Mouse (Mus musculus) Muller cell, postnatal 12 days (primary cell): ENCODE measurements around the gene Ubr3.

Experiments used
- DNase-seq: peaks from one replicate; pipeline ENCODE4 v3.0.0-alpha.2; 2015; ENCODE audit errors: inconsistent ontology term

Gene Ubr3

GRCm38 (mm10) chr2:69897039-69897617 lies at the start of gene Ubr3:
Ubr3 (plus strand) TSS chr2:69897246.
- peak; percentile 97 for DNase-seq

- peak; percentile 13 for DNase-seq
These were observed 47.8 kb upstream of the Ubr3 start for GRCm38 (mm10) chr2:69849215-69849614.

- DNase-seq, result no peak
These were observed 45.5 kb upstream of the Ubr3 start for GRCm38 (mm10) chr2:69851427-69852058.

- no peak for DNase-seq
These were observed 40.7 kb upstream of the Ubr3 start for GRCm38 (mm10) chr2:69856392-69856791.

GRCm38 (mm10) chr2:69857882-69858281 lies 39.2 kb upstream of the Ubr3 start:
- no peak for DNase-seq

GRCm38 (mm10) chr2:69860972-69861452 lies 36.0 kb upstream of the Ubr3 start:
- DNase-seq, result no peak

GRCm38 (mm10) chr2:69861485-69862091 lies 35.5 kb upstream of the Ubr3 start, which contains the start of gene Ssb:
Ssb (plus strand) TSS chr2:69861562.
- DNase-seq, result peak; percentile 92

- peak; percentile 28 for DNase-seq
These were observed 34.9 kb upstream of the Ubr3 start for GRCm38 (mm10) chr2:69862117-69862657.

- no peak for DNase-seq
These were observed 13.1 kb upstream of the Ubr3 start for GRCm38 (mm10) chr2:69883990-69884391.

- no peak for DNase-seq
These were observed 12.5 kb upstream of the Ubr3 start for GRCm38 (mm10) chr2:69884581-69884980.

GRCm38 (mm10) chr2:69885050-69885449 lies 12.0 kb upstream of the Ubr3 start:
- peak; percentile 23 for DNase-seq

GRCm38 (mm10) chr2:69885451-69886305 lies 11.4 kb upstream of the Ubr3 start, which contains the start of gene Mettl5:
Mettl5 (minus strand) TSS chr2:69885615.
- DNase-seq, result peak; percentile 88

- no peak for DNase-seq
These were observed 8.1 kb upstream of the Ubr3 start for GRCm38 (mm10) chr2:69888957-69889356.

GRCm38 (mm10) chr2:69890843-69891242 lies 6.2 kb upstream of the Ubr3 start:
- no peak for DNase-seq

GRCm38 (mm10) chr2:69893145-69893544 lies 3.9 kb upstream of the Ubr3 start:
- no peak for DNase-seq

- no peak for DNase-seq
These were observed 3.2 kb upstream of the Ubr3 start for GRCm38 (mm10) chr2:69893891-69894290.

- DNase-seq, result no peak
These were observed 1.4 kb upstream of the Ubr3 start for GRCm38 (mm10) chr2:69895502-69896223.

GRCm38 (mm10) chr2:69896224-69896581 lies 843 bp upstream of the Ubr3 start:
- no peak for DNase-seq

GRCm38 (mm10) chr2:69897618-69898575 lies 851 bp downstream of the Ubr3 start:
- peak; percentile 76 for DNase-seq

GRCm38 (mm10) chr2:69903541-69903940 lies 6.5 kb downstream of the Ubr3 start:
- no peak for DNase-seq
